Mouse (Mus musculus): ENCODE results near the gene Eipr1. TPM values are rescaled to one million over a fixed set of nuclear protein-coding genes. Genes with fewer than 3 reads are reported as not detected.

The Eipr1 gene
- polyA plus RNA-seq, 1 experiment from 2014 or later, result 87.5 TPM

- Histone ChIP-seq H3K36me3 (ENCODE audit: control insufficient read depth, insufficient read depth, low read length) (no peaks in the 10 kb centered on the region), H3K27me3 (replicated peaks; ENCODE audit: control insufficient read depth, insufficient read depth, low read length) (no peaks in the 10 kb centered on the region), H3K4me3 (ENCODE audit: low read depth, low read length) (no peak overlapping the region), H3K4me1 (ENCODE audit: control insufficient read depth, insufficient read depth, low read length) (no peaks in the 10 kb centered on the region), H3K4me2 (ENCODE audit: low read length) (no peak overlapping the region), H3K9ac (ENCODE audit: low read length) (no peak overlapping the region), H3K9me3 (replicated peaks; ENCODE audit: control insufficient read depth, low read length) (no peaks in the 10 kb centered on the region), H3K27ac (ENCODE audit: low read depth, low read length) (no peak overlapping the region)
- ATAC-seq, result no peak
- DNase-seq (ENCODE audit: low spot score), result no peak
- 88% methylated on average over 5 of the region's 5 CpGs for WGBS
These were observed 89.6 kb downstream of the Eipr1 start for GRCm38 (mm10) chr12:28841179-28841698.

GRCm38 (mm10) chr12:28845811-28846210 is 94.2 kb downstream of the Eipr1 start:
- Histone ChIP-seq H3K9ac (ENCODE audit: low read length) (no peak overlapping the region), H3K4me3 (ENCODE audit: low read depth, low read length) (no peak overlapping the region), H3K9me3 (replicated peaks; ENCODE audit: control insufficient read depth, low read length) (no peaks in the 10 kb centered on the region), H3K4me2 (ENCODE audit: low read length) (no peak overlapping the region), H3K36me3 (ENCODE audit: control insufficient read depth, insufficient read depth, low read length) (no peaks in the 10 kb centered on the region), H3K27ac (ENCODE audit: low read depth, low read length) (no peak overlapping the region), H3K4me1 (ENCODE audit: control insufficient read depth, insufficient read depth, low read length) (no peaks in the 10 kb centered on the region), H3K27me3 (replicated peaks; ENCODE audit: control insufficient read depth, insufficient read depth, low read length) (no peaks in the 10 kb centered on the region)
- WGBS, result 92% methylated on average over 8 of the region's 8 CpGs
- ATAC-seq (no peak), DNase-seq (ENCODE audit: low spot score) (no peak)

DNA sequence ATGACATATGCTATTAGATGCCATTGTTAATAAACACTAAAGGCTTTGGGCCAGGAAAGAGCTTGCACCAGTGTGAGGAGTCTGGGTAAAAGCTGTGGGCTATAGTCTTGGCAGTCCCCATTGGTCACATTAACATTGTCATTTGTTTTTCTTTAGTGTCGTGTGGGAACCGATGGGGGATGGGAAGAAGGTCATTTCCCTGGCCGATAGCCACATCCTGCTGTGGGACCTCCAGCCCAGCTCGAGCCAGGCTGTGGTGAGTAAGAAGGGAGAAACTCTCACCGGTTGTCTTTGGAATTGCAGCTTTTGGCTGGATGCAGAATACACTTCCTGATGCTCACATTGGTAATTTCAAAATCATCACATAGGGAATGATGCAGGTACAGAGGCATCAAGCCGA is 95.8 kb downstream of the Eipr1 start:
- 87% methylated on average over 6 of the region's 6 CpGs for WGBS
- no peaks in the 10 kb centered on the region for H3K9me3 ChIP-seq (replicated peaks; ENCODE audit: control insufficient read depth, low read length)
- no peak overlapping the region for H3K4me2 ChIP-seq (ENCODE audit: low read length)
- no peak overlapping the region for H3K9ac ChIP-seq (ENCODE audit: low read length)
- no peaks in the 10 kb centered on the region for H3K27me3 ChIP-seq (replicated peaks; ENCODE audit: control insufficient read depth, insufficient read depth, low read length)
- no peak overlapping the region for H3K27ac ChIP-seq (ENCODE audit: low read depth, low read length)
- DNase-seq (ENCODE audit: low spot score), result no peak
- ATAC-seq, result no peak
- H3K4me3 ChIP-seq (ENCODE audit: low read depth, low read length), result no peak overlapping the region
- H3K4me1 ChIP-seq (ENCODE audit: control insufficient read depth, insufficient read depth, low read length), result no peaks in the 10 kb centered on the region
- H3K36me3 ChIP-seq (ENCODE audit: control insufficient read depth, insufficient read depth, low read length), result no peaks in the 10 kb centered on the region

DNA sequence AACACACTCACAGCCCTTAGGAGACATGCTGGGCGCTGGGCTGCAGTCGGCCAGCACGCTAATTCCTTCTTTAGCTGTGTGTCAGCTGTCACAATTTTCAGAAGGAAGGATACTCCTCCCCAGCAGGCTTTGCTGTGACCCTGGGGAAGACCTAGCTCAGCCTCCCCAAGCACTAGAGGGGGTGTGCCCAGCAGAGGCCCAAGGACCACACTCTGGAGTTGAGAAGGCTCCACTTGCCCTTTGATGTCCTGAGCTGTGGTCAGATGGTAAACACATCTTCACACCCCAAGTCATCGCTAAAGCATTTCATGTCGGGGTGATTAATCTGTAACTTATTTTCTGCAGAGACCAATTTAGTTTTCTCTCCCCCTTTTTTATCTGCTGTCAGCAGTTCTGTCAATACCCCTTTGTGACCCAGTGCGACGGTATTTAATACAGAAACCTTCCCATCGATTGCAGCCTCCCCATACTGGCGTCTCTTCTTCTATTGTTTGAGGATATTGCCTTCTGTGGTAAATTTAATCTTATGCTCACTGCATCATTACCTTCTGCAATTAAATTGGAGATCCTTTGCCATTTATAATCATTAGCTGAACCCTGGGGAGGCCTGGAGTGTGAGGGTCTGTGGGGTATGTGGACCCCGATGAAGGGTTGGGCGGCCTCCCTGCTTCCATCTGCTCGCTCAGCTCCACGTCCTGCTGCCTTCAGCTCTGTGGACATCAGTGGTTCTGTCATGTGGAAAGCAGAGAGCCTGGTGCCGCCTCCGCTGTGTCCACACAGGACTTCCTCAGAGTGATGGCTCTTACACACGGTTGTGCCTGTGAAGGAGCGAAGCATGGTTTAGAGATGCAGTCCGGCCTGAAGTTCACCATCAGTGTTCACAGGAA is 97.4 kb downstream of the Eipr1 start:
- ATAC-seq, result no peak
- Histone ChIP-seq H3K36me3 (ENCODE audit: control insufficient read depth, insufficient read depth, low read length) (no peaks in the 10 kb centered on the region), H3K27me3 (replicated peaks; ENCODE audit: control insufficient read depth, insufficient read depth, low read length) (no peaks in the 10 kb centered on the region), H3K4me3 (ENCODE audit: low read depth, low read length) (no peak overlapping the region), H3K9me3 (replicated peaks; ENCODE audit: control insufficient read depth, low read length) (no peaks in the 10 kb centered on the region), H3K27ac (ENCODE audit: low read depth, low read length) (peak overlapping the region; percentile 40; the same call in 1 of the 2 replicates), H3K4me2 (ENCODE audit: low read length) (no peak overlapping the region), H3K9ac (ENCODE audit: low read length) (no peak overlapping the region), H3K4me1 (ENCODE audit: control insufficient read depth, insufficient read depth, low read length) (no peaks in the 10 kb centered on the region)
- WGBS, result 82% methylated on average over 18 of the region's 18 CpGs
- DNase-seq (ENCODE audit: low spot score), result no peak

DNA sequence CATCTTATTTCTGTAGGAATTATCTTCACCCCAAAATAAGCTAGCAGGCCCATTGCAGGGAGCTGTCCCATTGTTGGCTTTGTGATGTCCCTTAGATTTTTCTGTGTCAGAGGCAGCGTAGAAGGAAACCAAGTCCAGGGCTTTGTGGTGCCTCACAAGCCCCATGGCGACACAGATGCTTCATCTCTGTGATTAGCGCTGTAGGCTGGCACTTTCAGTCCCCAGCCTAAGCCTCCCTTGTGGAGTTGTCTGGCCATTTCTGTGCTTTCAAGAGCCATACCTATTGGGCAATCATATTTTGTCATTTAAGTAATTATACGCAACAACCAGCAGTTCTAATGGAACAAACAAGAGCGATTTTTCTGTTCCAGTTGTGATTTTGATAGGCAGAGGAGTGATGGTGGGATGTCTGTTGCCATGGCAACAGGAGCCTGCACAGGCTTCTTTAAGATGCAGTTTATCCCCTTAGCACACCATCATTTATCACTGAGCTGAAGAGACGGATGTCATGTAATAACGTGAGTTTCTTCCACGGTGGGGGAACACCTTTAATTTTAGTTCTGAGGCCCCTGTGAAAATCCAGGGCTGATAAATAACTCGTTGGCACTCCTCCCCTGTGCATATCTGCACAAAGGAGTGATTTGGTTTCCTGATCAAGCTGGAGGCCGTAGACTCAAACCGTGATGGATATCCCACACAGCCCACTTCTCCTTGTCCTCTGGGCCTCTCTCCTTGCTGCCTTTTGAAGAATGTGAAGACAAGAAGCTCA is 108.1 kb downstream of the Eipr1 start:
- DNase-seq (ENCODE audit: low spot score) (peak; percentile 89), ATAC-seq (peak; percentile 81)
- peaks cover 30% of the 10 kb centered on the region for H3K4me1 ChIP-seq (ENCODE audit: control insufficient read depth, insufficient read depth, low read length)
- no peak overlapping the region for H3K4me3 ChIP-seq (ENCODE audit: low read depth, low read length)
- H3K9ac ChIP-seq (ENCODE audit: low read length), result peak overlapping the region; percentile 37
- no peaks in the 10 kb centered on the region for H3K9me3 ChIP-seq (replicated peaks; ENCODE audit: control insufficient read depth, low read length)
- WGBS, result 56% methylated on average over 11 of the region's 11 CpGs
- no peak overlapping the region for H3K4me2 ChIP-seq (ENCODE audit: low read length)
- no peaks in the 10 kb centered on the region for H3K36me3 ChIP-seq (ENCODE audit: control insufficient read depth, insufficient read depth, low read length)
- H3K27me3 ChIP-seq (replicated peaks; ENCODE audit: control insufficient read depth, insufficient read depth, low read length), result no peaks in the 10 kb centered on the region
- peak overlapping the region; percentile 95 for H3K27ac ChIP-seq (ENCODE audit: low read depth, low read length)

- peak; percentile 16; the same call in 1 of the 2 replicates for ATAC-seq
- peaks cover 31% of the 10 kb centered on the region for H3K4me1 ChIP-seq (ENCODE audit: control insufficient read depth, insufficient read depth, low read length)
These were observed 108.6 kb downstream of the Eipr1 start for GRCm38 (mm10) chr12:28860264-28860560.

DNA sequence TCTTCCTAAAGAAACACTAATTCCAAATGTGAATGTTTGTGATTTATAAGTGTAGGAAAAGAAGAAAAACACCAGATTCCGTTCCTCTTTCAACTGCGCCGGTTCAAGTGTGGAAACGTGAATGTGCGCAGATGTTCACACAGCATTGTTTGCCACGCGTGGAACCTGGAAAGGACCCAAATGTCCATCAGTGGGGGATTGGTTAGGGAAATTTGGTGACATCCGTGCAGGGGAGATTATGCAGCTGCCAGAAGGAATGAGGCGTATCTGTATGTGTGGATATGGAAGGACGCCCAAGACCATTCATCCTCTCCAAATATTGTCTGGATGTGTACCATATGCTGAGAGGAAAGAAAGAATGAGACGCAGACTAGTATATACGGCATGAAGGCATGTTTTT is 111.7 kb downstream of the Eipr1 start:
- no peak overlapping the region for H3K4me3 ChIP-seq (ENCODE audit: low read depth, low read length)
- no peak overlapping the region for H3K9ac ChIP-seq (ENCODE audit: low read length)
- no peaks in the 10 kb centered on the region for H3K27me3 ChIP-seq (replicated peaks; ENCODE audit: control insufficient read depth, insufficient read depth, low read length)
- peaks cover 8% of the 10 kb centered on the region; the same call in 1 of the 2 replicates for H3K36me3 ChIP-seq (ENCODE audit: control insufficient read depth, insufficient read depth, low read length)
- H3K9me3 ChIP-seq (replicated peaks; ENCODE audit: control insufficient read depth, low read length), result no peaks in the 10 kb centered on the region
- 43% methylated on average over 12 of the region's 12 CpGs for WGBS
- H3K4me1 ChIP-seq (ENCODE audit: control insufficient read depth, insufficient read depth, low read length), result peaks cover 32% of the 10 kb centered on the region
- DNase-seq (ENCODE audit: low spot score), result peak; percentile 65
- H3K4me2 ChIP-seq (ENCODE audit: low read length), result no peak overlapping the region
- peak; percentile 44 for ATAC-seq
- H3K27ac ChIP-seq (ENCODE audit: low read depth, low read length), result peak overlapping the region; percentile 78

More at GRCm38 (mm10) chr12:28860264-28860560, 108.6 kb downstream of the Eipr1 start:
- Histone ChIP-seq H3K27me3 (replicated peaks; ENCODE audit: control insufficient read depth, insufficient read depth, low read length) (no peaks in the 10 kb centered on the region), H3K27ac (ENCODE audit: low read depth, low read length) (peak overlapping the region; percentile 95), H3K4me2 (ENCODE audit: low read length) (no peak overlapping the region), H3K9me3 (replicated peaks; ENCODE audit: control insufficient read depth, low read length) (no peaks in the 10 kb centered on the region), H3K4me3 (ENCODE audit: low read depth, low read length) (no peak overlapping the region), H3K9ac (ENCODE audit: low read length) (peak overlapping the region; percentile 37), H3K36me3 (ENCODE audit: control insufficient read depth, insufficient read depth, low read length) (no peaks in the 10 kb centered on the region)
- WGBS, result 13% methylated on average over 5 of the region's 5 CpGs
- peak; percentile 48 for DNase-seq (ENCODE audit: low spot score)

GRCm38 (mm10) chr12:28866121-28866520 is 114.5 kb downstream of the Eipr1 start:
- Histone ChIP-seq H3K9ac (ENCODE audit: low read length) (no peak overlapping the region), H3K9me3 (replicated peaks; ENCODE audit: control insufficient read depth, low read length) (no peaks in the 10 kb centered on the region), H3K27ac (ENCODE audit: low read depth, low read length) (peak overlapping the region; percentile 72; the same call in 1 of the 2 replicates), H3K4me3 (ENCODE audit: low read depth, low read length) (no peak overlapping the region), H3K27me3 (replicated peaks; ENCODE audit: control insufficient read depth, insufficient read depth, low read length) (no peaks in the 10 kb centered on the region), H3K4me1 (ENCODE audit: control insufficient read depth, insufficient read depth, low read length) (peaks cover 17% of the 10 kb centered on the region), H3K36me3 (ENCODE audit: control insufficient read depth, insufficient read depth, low read length) (peaks cover 8% of the 10 kb centered on the region; the same call in 1 of the 2 replicates), H3K4me2 (ENCODE audit: low read length) (no peak overlapping the region)
- 81% methylated on average over 1 of the region's 1 CpGs for WGBS
- DNase-seq (ENCODE audit: low spot score) (no peak), ATAC-seq (no peak)
